Mouse (Mus musculus) brain, embryonic 14.5 days (tissue): ENCODE data around the gene Fndc7.

Experiments used
- CTCF ChIP-seq: fragments of 200-500 bp; IDR thresholded peaks from 2 replicates; pipeline ENCODE4 v1.5.1; 2012; ENCODE audit warnings: inconsistent platforms, mild to moderate bottlenecking, moderate library complexity, borderline replicate concordance; ENCODE audit not compliant: insufficient read depth, insufficient read length; ENCODE audit errors: extremely low read depth
- POLR2A ChIP-seq: fragments of 200-500 bp; IDR thresholded peaks from 2 replicates; pipeline ENCODE4 v1.6.1; 2012; ENCODE audit warnings: mild to moderate bottlenecking, inconsistent platforms, borderline replicate concordance; ENCODE audit not compliant: poor library complexity, insufficient read depth, insufficient read length, severe bottlenecking; ENCODE audit errors: extremely low read depth

DNA sequence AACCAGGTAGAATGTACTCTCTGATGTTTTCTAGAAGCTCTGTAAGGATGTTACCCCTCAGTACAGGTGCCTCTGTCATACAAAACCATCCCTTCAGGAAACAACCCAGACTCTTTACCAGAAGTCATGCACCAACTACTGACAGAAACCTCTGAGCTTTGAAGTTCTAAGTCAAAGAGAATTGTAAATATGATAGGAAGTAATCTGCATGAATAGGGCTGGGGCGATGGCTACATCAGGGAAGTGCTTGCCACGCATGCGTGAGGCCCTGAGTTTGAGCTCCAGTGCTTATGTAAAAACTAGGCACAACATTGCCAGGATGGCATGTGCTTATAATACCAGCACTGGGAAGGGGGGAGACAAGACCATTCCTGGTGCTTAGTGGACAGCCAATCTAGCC, 24.1 kb downstream of the Fndc7 start:
- TF ChIP-seq CTCF, result no peak
- TF ChIP-seq POLR2A, result no peak
